Comparison of ENCODE assay signal across 7 mouse cellular contexts in genomic region chr11:36893061-36893460, GRCm38 (mm10).
"Had no signal": no experiment of that assay in that cellular context is flagged by ENCODE, and none has a peak within 500 bp of the region (broad histone marks: within the 10 kb centered on the region; RNA-seq: fewer than 3 reads in every experiment).

No protein-coding gene starts in this region.

- DNase-seq: kidney, postnatal 10 days; kidney, postnatal 4 days; layer of hippocampus, postnatal 36 days; lung, adult 18-20 months; lung, postnatal 36 days; right cerebral cortex, postnatal 14 days; thymus, postnatal 4 days had no signal
